Mouse (Mus musculus) bone marrow macrophage, adult 2 months (primary cell): ENCODE results near the gene Fgfr2.

ENCODE experiments used
- CTCF ChIP-seq: IDR thresholded peaks from 2 replicates; pipeline ENCODE4 v1.5.1; 2012; ENCODE audit warnings: low read depth, mild to moderate bottlenecking, low read length, moderate library complexity
- POLR2A ChIP-seq: IDR thresholded peaks from 2 replicates; pipeline ENCODE4 v1.6.1; 2012; ENCODE audit warnings: mild to moderate bottlenecking, low read depth, low read length, borderline replicate concordance

DNA sequence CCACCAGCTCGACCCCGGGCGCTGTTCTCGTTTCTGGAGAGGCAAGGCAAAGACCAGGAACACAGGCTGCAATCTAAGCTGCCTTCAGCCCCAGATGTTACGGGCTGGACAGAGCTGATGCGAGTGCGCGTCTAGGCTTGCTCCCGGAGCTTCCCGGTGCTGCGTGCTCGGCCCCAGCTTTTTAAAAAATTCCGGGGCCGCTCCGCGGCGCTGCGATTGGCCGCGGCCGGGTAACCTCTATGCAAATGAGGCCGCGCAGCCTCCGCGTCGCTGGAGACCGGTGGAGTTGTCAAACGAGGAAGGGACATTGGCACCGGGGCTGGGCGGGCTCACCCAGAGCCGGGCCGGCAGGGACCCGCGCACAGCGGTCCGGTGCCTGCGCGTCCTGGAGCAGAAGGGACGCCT, 1569.4 kb downstream of the Fgfr2 start:
- TF ChIP-seq CTCF = no peak
- no peak for TF ChIP-seq POLR2A
